Mouse (Mus musculus) kidney, adult 2 months (tissue): ENCODE results near the gene A430005L14Rik. TPM values are rescaled to one million over a fixed set of nuclear protein-coding genes. Genes with fewer than 3 reads are reported as not detected.
"Not testable (repeated sequence)": the region's sequence is repeated elsewhere in the genome, so short reads cannot be mapped to it uniquely, and the experiment has no call there.

Experiments
- DNase-seq: peaks from one replicate; pipeline ENCODE4 v3.0.0; 2021
- H3K27ac ChIP-seq: fragments of 200-500 bp; 2 replicates; pipeline ENCODE4 v1.5.1; 2012; ENCODE audit warnings: low read depth, low read length, control low read depth, inconsistent platforms; ENCODE audit not compliant: insufficient read depth
- H3K27me3 ChIP-seq: fragments of 200-500 bp; replicated peaks from 2 replicates; pipeline ENCODE4 v1.6.1; 2012; ENCODE audit warnings: mild to moderate bottlenecking, moderate library complexity, low read length, inconsistent platforms; ENCODE audit not compliant: control insufficient read depth, insufficient read depth
- H3K36me3 ChIP-seq: fragments of 200-500 bp; 2 replicates; pipeline ENCODE4 v1.6.1; 2012; ENCODE audit warnings: mild to moderate bottlenecking, moderate library complexity, low read length, inconsistent platforms; ENCODE audit not compliant: control insufficient read depth, insufficient read depth
- H3K4me1 ChIP-seq: fragments of 200-500 bp; 2 replicates; pipeline ENCODE4 v1.6.1; 2011; ENCODE audit warnings: low read length; ENCODE audit not compliant: control insufficient read depth, insufficient read depth
- H3K4me3 ChIP-seq: fragments of 200-500 bp; 2 replicates; pipeline ENCODE4 v1.5.1; 2011; ENCODE audit warnings: mild to moderate bottlenecking, low read depth, low read length, control low read depth; ENCODE audit not compliant: insufficient read depth
- CTCF ChIP-seq: fragments of 200-500 bp; conservative IDR thresholded peaks from 2 replicates; pipeline ENCODE4 v1.5.1; 2011; ENCODE audit warnings: low read depth, mild to moderate bottlenecking, control low read depth, low read length, moderate library complexity, mixed read lengths; ENCODE audit not compliant: insufficient read depth, insufficient read length
- POLR2A ChIP-seq: fragments of 200-500 bp; IDR thresholded peaks from one replicate; pipeline ENCODE4 v1.6.1; 2011; ENCODE audit warnings: low read depth, low read length, control low read depth
- WGBS: fragments of 180-500 bp; shearing (Covaris S2); methylation state at CpG from one replicate; pipeline ENCODE4 v1.1.7; 2018; 5-methylcytosine and 5-hydroxymethylcytosine counted together
- polyA plus RNA-seq: library from polyadenylated mRNA; depleted of rRNA; stranded (reverse); fragments of >200 nt; gene quantifications from 2 replicates; pipeline ENCODE4 v1.2.3, GENCODE M21; 2012; rRNA removed

Gene A430005L14Rik
- polyA plus RNA-seq: 42.6 and 45.1 TPM in 2 replicates

- peak within 1 kb of the TSS; percentile 82 for H3K4me3 ChIP-seq
- H3K4me1 ChIP-seq: no peaks in the 10 kb centered on the region; the same call in 1 of the 2 replicates
- no peaks in the 10 kb centered on the region for H3K36me3 ChIP-seq
- DNase-seq: peak; percentile 98
- H3K27ac ChIP-seq: peak within 1 kb of the TSS; percentile 85
- WGBS: 1% methylated on average over 67 of the region's 67 CpGs
- TF ChIP-seq CTCF (0 out of 2 replicates have a peak, but pooled peaks have one; percentile 0), POLR2A (peak; percentile 59)
- H3K27me3 ChIP-seq: no peaks in the 10 kb centered on the region
Observed at GRCm38 (mm10) chr4:153956569-153957405, at the start of gene A430005L14Rik. A430005L14Rik (plus strand) TSS chr4:153957237.

DNA sequence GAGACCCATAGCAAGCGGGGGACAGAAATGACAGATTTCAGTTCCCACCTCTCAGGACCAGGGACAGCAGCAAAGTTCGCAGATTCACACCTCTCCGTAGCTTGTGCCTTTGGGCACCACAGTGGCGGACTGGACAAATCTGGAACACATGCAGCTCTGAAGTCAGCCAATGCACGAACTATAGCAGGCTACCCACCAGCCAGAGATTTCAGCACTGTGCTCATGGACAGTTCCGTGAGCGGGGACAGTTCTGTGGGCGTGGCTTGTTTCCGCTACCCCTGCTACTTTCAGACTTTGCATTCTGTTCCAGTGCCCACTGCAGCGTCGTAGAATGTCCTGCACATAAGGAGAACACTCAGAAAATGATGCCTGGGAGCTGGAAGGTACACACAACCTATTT, 49.5 kb upstream of the A430005L14Rik start:
- WGBS: 17% methylated on average over 11 of the region's 11 CpGs
- TF ChIP-seq POLR2A (no peak), CTCF (no peak)
- no peak overlapping the region for H3K27ac ChIP-seq
- H3K4me1 ChIP-seq: no peaks in the 10 kb centered on the region
- no peaks in the 10 kb centered on the region for H3K27me3 ChIP-seq
- H3K36me3 ChIP-seq: no peaks in the 10 kb centered on the region
- H3K4me3 ChIP-seq: no peak overlapping the region
- DNase-seq: peak; percentile 2

- no peak for TF ChIP-seq CTCF
- TF ChIP-seq POLR2A: no peak
- Histone ChIP-seq H3K27me3 (no peaks in the 10 kb centered on the region), H3K36me3 (no peaks in the 10 kb centered on the region), H3K4me3 (no peak overlapping the region), H3K4me1 (no peaks in the 10 kb centered on the region), H3K27ac (no peak overlapping the region)
- no peak for DNase-seq
- 52% methylated on average over 3 of the region's 3 CpGs for WGBS
Observed at GRCm38 (mm10) chr4:153913635-153914034, 43.4 kb upstream of the A430005L14Rik start.

DNA sequence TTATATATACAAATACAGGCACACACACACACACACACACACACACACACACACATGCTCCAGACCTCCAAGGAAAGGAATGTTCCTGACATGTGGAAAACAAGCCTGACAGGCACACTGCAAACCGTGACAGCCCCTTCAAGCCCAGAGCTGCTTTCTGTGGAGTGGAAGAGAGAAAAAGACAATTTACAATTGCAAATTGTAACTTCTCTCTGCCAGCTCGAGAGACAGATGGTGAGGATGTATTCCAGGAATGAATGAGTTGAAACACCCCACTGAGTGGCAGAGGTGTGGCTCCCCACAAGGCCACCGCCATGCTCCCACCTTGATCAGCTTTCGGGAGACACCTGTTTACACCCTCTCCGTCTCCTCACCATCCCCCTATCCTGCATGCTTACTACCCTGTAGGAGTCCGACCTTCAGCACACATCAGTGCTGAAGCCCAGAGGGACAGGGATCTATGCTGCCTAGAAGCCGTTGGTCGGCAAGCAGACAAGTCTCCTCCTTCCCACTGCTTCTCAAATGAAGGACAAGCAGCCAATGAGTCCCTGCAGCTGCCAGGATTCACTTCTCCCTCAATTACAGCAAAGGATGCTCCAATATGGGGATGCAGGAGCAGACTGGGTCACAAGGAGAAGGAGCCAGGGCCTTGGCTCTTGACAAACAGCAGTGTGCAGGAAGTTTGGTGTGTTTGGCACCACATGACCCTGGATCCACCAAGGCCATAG, 39.1 kb upstream of the A430005L14Rik start:
- H3K4me3 ChIP-seq: no peak overlapping the region
- H3K4me1 ChIP-seq: no peaks in the 10 kb centered on the region
- WGBS: 50% methylated on average over 8 of the region's 8 CpGs

DNA sequence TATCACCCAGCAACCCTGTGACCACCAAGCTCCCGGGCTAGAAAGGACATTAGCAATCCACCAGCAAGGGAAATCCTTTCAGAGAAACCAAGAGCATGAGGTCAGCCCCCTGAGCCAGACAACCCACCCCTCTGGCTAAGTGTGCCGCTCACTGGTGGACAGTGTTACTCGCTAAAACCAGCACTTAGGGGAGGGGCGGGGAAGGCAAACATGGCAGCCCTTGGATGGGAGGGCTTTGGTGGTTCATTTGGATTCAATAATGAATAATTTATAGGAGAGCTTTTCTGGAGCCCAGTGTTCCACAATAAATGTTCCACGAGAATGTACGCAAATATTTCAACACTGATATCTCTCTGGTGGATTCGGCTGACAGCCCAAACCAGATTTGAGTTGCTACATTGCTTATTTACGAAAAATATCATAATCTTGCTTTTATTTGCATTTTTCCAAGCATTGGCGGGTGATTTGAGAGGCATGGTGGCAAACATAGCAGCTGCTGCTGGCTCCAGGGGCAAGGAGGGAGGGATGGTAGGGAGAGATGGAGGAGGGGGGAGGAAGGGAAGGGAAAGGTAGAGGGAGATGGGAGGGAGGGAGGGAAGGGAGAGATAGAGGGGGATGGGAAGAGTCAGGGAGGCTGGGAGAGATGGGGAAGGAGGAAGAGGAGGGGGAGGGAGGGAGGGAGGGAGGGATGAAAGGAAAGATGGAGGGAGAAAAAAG, 36.4 kb upstream of the A430005L14Rik start:
- TF ChIP-seq CTCF (no peak), POLR2A (no peak)
- DNase-seq: no peak
- Histone ChIP-seq H3K36me3 (no peaks in the 10 kb centered on the region), H3K4me3 (no peak overlapping the region), H3K27ac (no peak overlapping the region), H3K4me1 (no peaks in the 10 kb centered on the region), H3K27me3 (no peaks in the 10 kb centered on the region)
- 69% methylated on average over 9 of the region's 9 CpGs for WGBS

More for the DNA sequence above, 39.1 kb upstream of the A430005L14Rik start:
- no peak for DNase-seq
- TF ChIP-seq CTCF (no peak), POLR2A (no peak)
- Histone ChIP-seq H3K36me3 (no peaks in the 10 kb centered on the region), H3K27ac (no peak overlapping the region), H3K27me3 (no peaks in the 10 kb centered on the region)

GRCm38 (mm10) chr4:153922090-153922489, 34.9 kb upstream of the A430005L14Rik start:
- TF ChIP-seq CTCF: 0 out of 2 replicates have a peak, but pooled peaks have one; percentile 17
- H3K27me3 ChIP-seq: not testable (repeated sequence)

More at GRCm38 (mm10) chr4:153922090-153922489, 34.9 kb upstream of the A430005L14Rik start:
- not testable (repeated sequence) for H3K4me1 ChIP-seq, DNase-seq, H3K4me3 ChIP-seq, H3K36me3 ChIP-seq, H3K27ac ChIP-seq
- 19% methylated on average over 4 of the region's 4 CpGs for WGBS
